Mouse (Mus musculus): Measurements from ENCODE around the gene Hrc.
A peak's percentile ranks its signal among the peaks of the same experiment; 100 is the strongest.
"Not testable (repeated sequence)": the region's sequence is repeated elsewhere in the genome, so short reads cannot be mapped to it uniquely, and the experiment has no call there.

Hrc gene

DNA sequence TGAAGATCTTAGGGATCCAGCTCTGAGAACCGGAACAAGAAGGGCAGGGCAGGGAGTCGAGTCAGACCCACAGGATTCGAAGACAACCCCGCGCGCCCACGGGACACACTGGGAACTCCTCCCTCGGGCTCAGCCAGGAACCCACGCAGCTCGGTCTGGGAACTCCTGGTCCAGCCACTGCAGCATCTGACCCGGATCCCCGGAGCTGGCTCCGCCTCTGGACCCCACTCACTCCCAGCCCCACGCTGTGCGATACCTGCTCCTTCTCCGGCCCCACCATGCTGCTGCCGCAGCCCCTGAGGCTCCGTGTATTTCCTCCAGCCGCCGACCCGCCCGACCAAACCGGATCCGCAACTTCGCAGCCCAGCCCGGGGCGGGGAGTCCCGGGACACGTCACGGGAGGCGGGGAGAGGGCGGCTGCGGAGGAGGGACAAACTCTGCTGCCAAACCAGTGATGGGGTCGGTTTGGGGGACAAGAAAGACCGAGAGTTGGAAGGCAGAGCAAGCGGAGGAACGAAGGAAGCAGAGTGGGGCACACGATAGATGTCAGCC lies 1.6 kb upstream of the Hrc start, which contains the start of gene Trpm4:
Gene Trpm4 (minus strand): TSS at position 350 of the 552 bp plus-strand sequence.
- no peak for DNase-seq (ENCODE audit: low read depth, low spot score)

DNA sequence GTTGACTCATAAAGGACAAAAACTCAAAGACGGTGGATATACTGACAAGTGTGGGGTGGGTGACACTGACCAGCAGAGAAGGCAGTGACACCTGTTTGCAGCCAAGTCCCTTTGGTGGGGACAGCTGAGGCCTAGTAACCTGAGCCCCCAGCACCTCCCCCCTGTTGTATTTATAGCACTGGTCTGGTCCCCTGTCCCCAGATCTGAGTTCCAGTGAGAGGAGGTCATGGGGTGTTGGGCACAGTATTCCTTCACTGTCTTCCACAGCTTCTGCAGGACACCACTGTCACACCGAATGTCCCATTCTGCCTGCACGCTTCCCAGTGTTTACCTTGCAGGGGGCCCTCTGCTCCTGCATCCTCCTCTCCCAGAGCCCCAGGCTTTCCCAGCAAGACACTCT lies 485 bp upstream of the Hrc start:
- DNase-seq (ENCODE audit: low read depth, low spot score) = no peak

- no peak for DNase-seq (ENCODE audit: low read depth, low spot score)
Observed at GRCm38 (mm10) chr7:45336319-45336718, 1.2 kb downstream of the Hrc start.

GRCm38 (mm10) chr7:45337469-45337868 lies 2.4 kb downstream of the Hrc start:
- DNase-seq (ENCODE audit: low read depth, low spot score) = no peak

GRCm38 (mm10) chr7:45338161-45338911 lies 3.2 kb downstream of the Hrc start:
- DNase-seq (ENCODE audit: low read depth, low spot score) = no peak

GRCm38 (mm10) chr7:45339410-45340065 lies 4.4 kb downstream of the Hrc start:
- DNase-seq (ENCODE audit: low read depth, low spot score) = peak; percentile 64

- DNase-seq (ENCODE audit: low read depth, low spot score) = no peak
Observed at GRCm38 (mm10) chr7:45340066-45340442, 5.0 kb downstream of the Hrc start.

- DNase-seq (ENCODE audit: low read depth, low spot score) = no peak
Observed at GRCm38 (mm10) chr7:45340669-45341068, 5.6 kb downstream of the Hrc start.

DNA sequence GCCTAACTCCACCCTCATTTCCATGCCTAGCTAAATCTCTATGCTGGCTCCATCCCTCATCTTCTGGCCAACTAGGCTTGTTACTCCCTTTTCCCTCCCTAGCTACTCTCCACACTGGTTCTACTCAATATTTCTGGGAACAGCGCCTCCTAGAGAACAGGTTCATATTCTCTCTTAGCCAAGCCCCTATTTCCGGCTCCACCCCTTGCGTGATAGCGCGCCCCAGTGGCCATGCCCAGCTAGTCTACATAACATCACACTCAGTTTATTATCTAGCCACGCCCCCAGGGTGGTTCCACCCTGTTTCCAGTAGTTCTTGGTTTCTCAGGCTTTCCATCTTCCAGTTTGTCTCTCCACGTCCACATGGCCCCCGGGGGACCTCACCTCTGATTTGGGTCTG lies 6.2 kb downstream of the Hrc start:
- peak; percentile 50 for DNase-seq (ENCODE audit: low read depth, low spot score)

DNA sequence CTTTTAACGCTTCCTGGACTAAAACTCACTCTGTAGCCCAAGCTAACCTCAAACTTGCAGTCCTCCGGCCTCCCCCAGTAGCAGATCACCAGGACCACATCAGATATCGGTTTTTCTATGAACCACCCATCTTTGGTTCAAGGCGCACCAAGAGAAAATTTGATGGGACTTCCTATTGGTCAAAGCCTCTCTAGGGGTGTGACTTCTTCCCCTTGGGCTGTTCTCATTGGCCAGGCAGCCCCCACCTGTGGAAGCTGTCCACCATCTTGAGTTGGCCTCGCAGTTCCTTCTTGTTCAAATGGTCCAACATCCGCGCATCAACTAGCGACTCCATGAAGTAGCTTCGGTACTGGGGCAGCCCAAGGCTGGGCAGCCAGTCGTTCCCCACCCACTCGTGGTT lies 7.0 kb downstream of the Hrc start:
- DNase-seq (ENCODE audit: low read depth, low spot score) = no peak

DNA sequence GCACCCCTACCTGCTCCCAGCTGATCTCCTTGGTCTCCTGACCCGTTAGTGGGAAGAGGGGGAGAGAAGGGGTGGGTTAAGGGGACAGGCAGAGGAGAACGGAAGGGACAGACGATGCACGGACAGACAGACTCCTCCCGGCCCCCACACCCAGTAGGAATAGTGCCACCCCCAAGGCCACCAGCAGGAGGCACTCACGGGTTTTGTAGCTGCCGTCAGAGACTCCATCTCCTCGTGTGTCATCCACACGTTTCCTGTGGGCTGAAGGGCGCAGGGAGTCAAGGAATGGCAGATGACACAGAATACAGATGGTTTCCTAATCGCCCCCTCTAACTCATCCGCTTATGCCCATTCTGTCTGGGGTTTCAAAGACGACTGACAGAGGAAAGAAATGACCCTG lies 8.5 kb downstream of the Hrc start:
- no peak for DNase-seq (ENCODE audit: low read depth, low spot score)

- DNase-seq (ENCODE audit: low read depth, low spot score) = no peak
Observed at GRCm38 (mm10) chr7:45346905-45347304, 11.8 kb downstream of the Hrc start.

GRCm38 (mm10) chr7:45353041-45353440 lies 18.0 kb downstream of the Hrc start:
- no peak for DNase-seq (ENCODE audit: low read depth, low spot score)

DNA sequence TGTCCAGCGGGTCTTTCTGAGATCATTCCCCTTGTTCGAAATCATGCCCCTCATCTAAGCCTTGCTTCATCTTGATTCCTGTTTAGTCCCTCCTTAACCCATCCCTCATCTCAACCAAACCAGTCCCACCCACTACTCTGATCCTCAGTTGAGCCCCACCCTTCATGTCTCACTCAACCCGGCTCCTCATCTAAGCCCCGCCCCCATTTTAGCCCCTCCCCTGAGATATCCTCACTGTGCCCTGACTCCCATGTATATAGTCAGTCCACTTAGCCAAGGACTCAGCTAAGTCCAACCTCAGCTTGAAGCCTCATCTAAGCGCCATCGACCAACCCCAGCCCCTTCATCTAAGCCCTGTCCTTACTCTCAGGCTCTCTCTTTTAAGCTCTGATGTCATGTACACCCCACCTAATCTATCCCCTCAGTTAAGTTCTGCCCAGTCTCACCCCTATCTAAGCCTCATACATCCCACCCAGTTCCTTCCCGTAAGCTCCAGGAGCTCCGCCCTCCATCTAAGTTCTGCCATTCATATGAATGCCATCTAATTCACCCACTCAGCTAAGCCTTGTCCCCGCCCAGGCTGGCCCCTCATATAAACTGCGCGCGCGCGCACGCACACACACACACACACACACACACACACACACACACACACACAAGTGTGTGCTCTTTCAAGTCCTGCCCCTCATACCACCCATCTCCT lies 20.4 kb downstream of the Hrc start:
- no peak for DNase-seq (ENCODE audit: low read depth, low spot score)

- DNase-seq (ENCODE audit: low read depth, low spot score) = no peak
Observed at GRCm38 (mm10) chr7:45356087-45356486, 21.0 kb downstream of the Hrc start.

- DNase-seq (ENCODE audit: low read depth, low spot score) = not testable (repeated sequence)
Observed at GRCm38 (mm10) chr7:45359081-45359480, 24.0 kb downstream of the Hrc start.

DNA sequence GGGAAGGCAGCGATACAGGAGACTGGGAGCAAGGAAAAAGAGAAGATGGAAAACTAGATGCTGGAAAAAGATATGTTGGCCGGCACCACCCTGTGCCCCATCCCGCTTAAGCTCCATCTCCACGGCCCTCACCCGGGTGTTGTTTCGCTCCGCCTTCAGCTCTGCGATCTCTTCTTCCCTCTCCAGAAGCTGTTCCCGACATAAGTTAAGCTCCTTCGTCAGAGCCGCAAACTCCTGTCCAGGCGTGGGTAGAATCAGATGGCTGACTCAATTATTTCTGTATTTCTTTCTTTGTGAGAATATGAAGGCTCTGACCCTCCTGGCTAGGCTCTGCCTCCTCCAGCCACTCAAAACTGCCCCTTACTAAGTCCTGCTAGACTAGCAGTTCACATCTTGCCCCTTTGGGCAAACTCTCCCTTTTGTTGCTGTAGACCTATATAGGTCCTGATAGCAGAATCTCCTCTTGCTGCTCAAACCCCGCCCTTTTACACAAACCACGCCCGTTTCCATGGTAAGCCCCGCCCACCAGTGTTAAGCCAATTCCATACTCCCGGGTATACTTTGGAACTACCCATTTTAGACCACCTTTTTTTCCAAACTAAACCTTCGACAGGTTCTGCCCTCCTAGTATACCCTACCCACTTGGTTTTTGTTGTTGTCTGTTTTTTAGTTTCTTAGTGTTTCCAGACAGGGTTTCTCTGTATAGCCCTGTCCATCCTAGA lies 25.5 kb downstream of the Hrc start:
- no peak for DNase-seq (ENCODE audit: low read depth, low spot score)

DNA sequence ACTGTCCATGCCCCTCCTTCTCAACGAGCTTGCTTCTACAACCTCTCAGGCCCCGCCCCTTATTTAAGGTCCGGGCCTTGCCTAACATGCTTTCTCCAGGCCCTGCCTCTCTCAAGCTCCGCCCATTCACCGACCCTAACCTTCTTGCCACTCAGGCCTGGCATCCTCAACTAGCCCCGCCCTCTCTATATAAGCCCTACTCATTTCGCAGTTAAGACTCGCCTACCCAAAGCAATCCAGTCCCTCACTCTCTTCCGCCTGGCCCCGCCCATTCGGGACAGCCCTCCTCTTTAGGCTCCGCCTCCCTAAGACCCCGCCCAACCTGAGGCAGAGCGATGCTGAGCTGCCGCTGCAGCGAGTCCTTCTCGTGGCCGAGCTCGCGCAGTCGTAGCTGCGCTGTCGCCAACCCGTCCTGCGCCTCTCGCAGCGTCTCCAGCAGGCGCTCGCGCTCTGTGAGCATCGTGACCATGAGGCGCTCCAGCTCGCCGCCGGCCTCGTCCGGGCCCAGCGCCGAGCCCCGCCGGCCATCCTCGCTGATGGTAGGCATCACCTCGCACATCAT lies 26.2 kb downstream of the Hrc start:
- peak; percentile 63 for DNase-seq (ENCODE audit: low read depth, low spot score)

DNA sequence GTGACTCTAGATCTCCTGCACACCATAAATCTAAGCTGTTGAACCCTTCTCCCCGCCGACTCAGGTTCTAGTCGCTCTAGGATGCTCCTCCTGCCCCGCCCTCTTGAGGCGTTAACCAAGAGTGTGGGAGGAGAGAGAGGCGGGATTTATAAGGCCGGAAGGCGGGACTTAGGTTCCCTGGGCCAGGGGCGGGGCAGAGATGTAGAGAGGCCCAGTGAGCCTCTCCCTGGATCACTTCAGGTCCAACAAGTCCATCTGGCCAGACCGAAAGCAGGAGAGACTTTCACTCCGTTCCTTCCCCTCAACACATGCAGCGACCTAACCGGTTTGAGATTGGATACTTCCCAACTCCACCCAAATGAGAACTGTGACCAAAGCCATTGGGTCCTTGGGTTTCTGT lies 27.7 kb downstream of the Hrc start:
- no peak for DNase-seq (ENCODE audit: low read depth, low spot score)

- DNase-seq (ENCODE audit: low read depth, low spot score) = no peak
Observed at GRCm38 (mm10) chr7:45363983-45364382, 28.9 kb downstream of the Hrc start.
